Mouse (Mus musculus): ENCODE measurements around the gene Acot1.

DNA sequence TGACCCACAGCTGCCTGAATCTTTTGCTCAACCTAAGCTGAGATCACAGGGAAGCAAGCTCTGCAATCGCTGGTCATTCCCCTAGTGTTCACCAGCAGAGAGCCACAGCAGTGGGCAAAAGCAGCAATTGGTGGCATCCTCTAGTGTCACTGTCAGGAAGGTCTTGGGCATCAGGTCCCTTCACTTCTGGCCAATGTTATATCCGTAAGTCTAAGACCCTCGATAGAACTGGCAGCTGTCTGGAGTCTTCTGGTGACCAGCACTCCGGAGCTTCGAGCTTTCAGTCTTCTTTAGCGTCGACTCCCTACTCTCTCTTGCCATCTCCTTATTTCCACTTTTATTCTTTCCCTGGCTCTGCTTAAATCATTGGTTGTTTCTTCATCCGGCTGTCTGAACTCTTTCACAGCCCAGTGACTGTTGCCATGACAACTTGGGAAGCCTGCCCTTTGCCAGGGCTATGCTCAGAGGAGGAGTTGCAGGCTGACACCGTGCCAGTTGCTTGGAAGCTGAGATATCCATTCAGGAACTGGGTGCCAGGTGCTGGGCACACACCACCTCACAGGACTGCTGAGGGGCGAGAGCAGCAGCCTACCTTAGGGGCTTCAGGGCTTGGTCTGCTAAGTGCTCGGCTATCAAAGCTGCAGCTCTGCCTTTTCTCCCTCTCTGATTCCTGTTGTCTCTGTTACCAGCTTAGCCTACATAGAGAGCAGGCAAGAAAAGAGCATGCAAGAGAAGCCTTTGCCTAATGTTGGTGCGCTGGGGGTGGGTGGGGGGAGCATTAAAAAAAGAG is 2.2 kb downstream of the Acot1 start:
- TF ChIP-seq GATA1 (IDR thresholded peaks at IDR 0.05; ENCODE audit: borderline replicate concordance, low read length) (no peak), FLI1 (IDR thresholded peaks at IDR 0.05; ENCODE audit: low read length) (no peak)
